22 mouse cellular contexts compared by ENCODE assay signal in genomic region chr4:41394651-41395050, GRCm38 (mm10). TPM values are rescaled to one million over a fixed set of nuclear protein-coding genes. Genes with fewer than 3 reads are reported as not detected.
A peak's percentile ranks its signal among the peaks of the same experiment; 100 is the strongest.
DNase-seq lines count a peak whose midpoint lies in the region; ATAC-seq lines count a peak whose summit lies in the region.
"Had no signal": no experiment of that assay in that cellular context is flagged by ENCODE, and none has a peak within 500 bp of the region (broad histone marks: within the 10 kb centered on the region; RNA-seq: fewer than 3 reads in every experiment).

No protein-coding gene starts in this region.

- DNase-seq in adrenal gland, adult (ENCODE audit: inconsistent age in 2 of 2, low spot score in 1 of 2), result peak; percentile 14 to 74
- DNase-seq in adrenal gland, adult 8-10 months, result peak; percentile 35
- DNase-seq in adrenal gland, postnatal 25 days, result peak; percentile 23
- DNase-seq in retina, postnatal 1 day, result no peak
- DNase-seq in left cerebral cortex, adult 9 months (ENCODE audit: low spot score in 2 of 2), result no peak
- DNase-seq: B cell, adult 2 months; cerebellum, adult 11 months; cerebellum, adult 2 months; cerebellum, adult 9-11 months; cerebellum, postnatal 36 days; embryo, embryonic 11 days; gastrocnemius, postnatal 10 days; heart, adult 18-20 months; heart, postnatal 14 days; heart, postnatal 4 days; kidney, adult 18-20 months had no signal

- no peak for ATAC-seq in frontal cortex, adult (ENCODE audit: low TSS enrichment)
- ATAC-seq: forebrain, embryonic 15.5 days; hindbrain, postnatal 0 days; inflammation-experienced regulatory T-cells, adult 6 months; intestine, embryonic 16.5 days; Patski had no signal

RNA-seq across cellular contexts. Expression of gene Ubap1, which starts 45.9 kb away (rescaled TPM):
- 10 to 100 TPM; 47.8 to 55.8 (median 50.8) TPM for total RNA-seq in adrenal gland, adult 8-10 months (2022)
- total RNA-seq in adrenal gland, postnatal 25 days (2021), result 47.9 and 59.1 TPM in 2 replicates

Comparison
In these comparisons a context has a peak if more than half of its experiments do, and no peak if none do; other contexts are left out.
1. DNase-seq: peak in adrenal gland, adult (2 of 2), adrenal gland, adult 8-10 months (single experiment) and adrenal gland, postnatal 25 days (single experiment); none in retina, postnatal 1 day (single experiment) and left cerebral cortex, adult 9 months (0 of 2).